Mouse (Mus musculus): ENCODE data around the gene Erf. TPM values are rescaled to one million over a fixed set of nuclear protein-coding genes. Genes with fewer than 3 reads are reported as not detected.

Gene Erf
- polyA plus RNA-seq, 1 experiment from 2014 or later = 18.8 TPM

Small RNA genes lying within 50 kb of the gene (microRNA-seq; reads per million reads assigned to microRNA genes)
- not detected for gene Mir7048

Other genes starting within 250 kb of the Erf start
- 0.84 and 1.3 TPM in 2 replicates for gene Atp1a3, start 244.8 kb downstream of the Erf start, polyA plus RNA-seq (2015; fragmentation: Nextera tagmentation; extraction: Ambion mirVana)
- gene Grik5, start 178.4 kb downstream of the Erf start, polyA plus RNA-seq (2015; fragmentation: Nextera tagmentation; extraction: Ambion mirVana) = 3.8 and 4.2 TPM in 2 replicates
- 29.8 and 30.4 TPM in 2 replicates for gene Zfp574, start 178.2 kb downstream of the Erf start, polyA plus RNA-seq (2015; fragmentation: Nextera tagmentation; extraction: Ambion mirVana)
- 0.31 and 0.55 TPM in 2 replicates for gene Pou2f2, start 71.0 kb downstream of the Erf start, polyA plus RNA-seq (2015; fragmentation: Nextera tagmentation; extraction: Ambion mirVana)
- gene Dedd2, start 30.1 kb downstream of the Erf start, polyA plus RNA-seq (2015; fragmentation: Nextera tagmentation; extraction: Ambion mirVana) = 9.6 and 11.2 TPM in 2 replicates
- 3.0 and 3.6 TPM in 2 replicates for gene Zfp526, start 29.3 kb downstream of the Erf start, polyA plus RNA-seq (2015; fragmentation: Nextera tagmentation; extraction: Ambion mirVana)
- gene Gsk3a, start 12.9 kb downstream of the Erf start, polyA plus RNA-seq (2015; fragmentation: Nextera tagmentation; extraction: Ambion mirVana) = 9.8 and 10.7 TPM in 2 replicates
- 29.5 and 30.3 TPM in 2 replicates for gene Cic, start 16.9 kb upstream of the Erf start, polyA plus RNA-seq (2015; fragmentation: Nextera tagmentation; extraction: Ambion mirVana)
- 174 and 183 TPM in 2 replicates for gene Pafah1b3, start 47.2 kb upstream of the Erf start, polyA plus RNA-seq (2015; fragmentation: Nextera tagmentation; extraction: Ambion mirVana)
- 0.27 and 0.38 TPM in 2 replicates for gene Prr19, start 50.6 kb upstream of the Erf start, polyA plus RNA-seq (2015; fragmentation: Nextera tagmentation; extraction: Ambion mirVana)
- 0.22 and 0.25 TPM in 2 replicates for gene Tmem145, start 55.3 kb upstream of the Erf start, polyA plus RNA-seq (2015; fragmentation: Nextera tagmentation; extraction: Ambion mirVana)
- gene Megf8, start 66.4 kb upstream of the Erf start, polyA plus RNA-seq (2015; fragmentation: Nextera tagmentation; extraction: Ambion mirVana) = 12.7 and 13.5 TPM in 2 replicates
- gene Cnfn, start 119.0 kb upstream of the Erf start, polyA plus RNA-seq (2015; fragmentation: Nextera tagmentation; extraction: Ambion mirVana) = 0.52 and 0.57 TPM in 2 replicates
- gene Lipe, start 147.9 kb upstream of the Erf start, polyA plus RNA-seq (2015; fragmentation: Nextera tagmentation; extraction: Ambion mirVana) = 9.3 and 9.4 TPM in 2 replicates
- gene Cxcl17, start 162.1 kb upstream of the Erf start, polyA plus RNA-seq (2015; fragmentation: Nextera tagmentation; extraction: Ambion mirVana) = 0.21 and 0.34 TPM in 2 replicates
- gene Ceacam1, start 226.8 kb upstream of the Erf start, polyA plus RNA-seq (2015; fragmentation: Nextera tagmentation; extraction: Ambion mirVana) = 5.3 and 5.8 TPM in 2 replicates